Mouse (Mus musculus): ENCODE measurements at regions not wholly inside any gene's neighbourhood (a gene's known extent, or its start where the extent isn't known, plus 50 kb on each side); places are given as distances from the start of the nearest gene placed in this dataset.

GRCm38 (mm10) chr2:174871225-174871624 lies 110.8 kb downstream of the Edn3 start:
- TF ChIP-seq CTCF (IDR thresholded peaks at IDR 0.05; ENCODE audit: low read depth, low read length) (no peak), GATA2 (IDR thresholded peaks at IDR 0.05; ENCODE audit: borderline replicate concordance, low read depth, low read length) (no peak), GATA1 (IDR thresholded peaks at IDR 0.05; ENCODE audit: borderline replicate concordance, low read length) (no peak)

All from G1E (cell line).